Mouse (Mus musculus): ENCODE measurements around the gene Pltp. TPM values are rescaled to one million over a fixed set of nuclear protein-coding genes. Genes with fewer than 3 reads are reported as not detected.

Gene Pltp
- polyA plus RNA-seq (2012; rRNA removed), result 82.0 and 82.9 TPM in 2 replicates

DNA sequence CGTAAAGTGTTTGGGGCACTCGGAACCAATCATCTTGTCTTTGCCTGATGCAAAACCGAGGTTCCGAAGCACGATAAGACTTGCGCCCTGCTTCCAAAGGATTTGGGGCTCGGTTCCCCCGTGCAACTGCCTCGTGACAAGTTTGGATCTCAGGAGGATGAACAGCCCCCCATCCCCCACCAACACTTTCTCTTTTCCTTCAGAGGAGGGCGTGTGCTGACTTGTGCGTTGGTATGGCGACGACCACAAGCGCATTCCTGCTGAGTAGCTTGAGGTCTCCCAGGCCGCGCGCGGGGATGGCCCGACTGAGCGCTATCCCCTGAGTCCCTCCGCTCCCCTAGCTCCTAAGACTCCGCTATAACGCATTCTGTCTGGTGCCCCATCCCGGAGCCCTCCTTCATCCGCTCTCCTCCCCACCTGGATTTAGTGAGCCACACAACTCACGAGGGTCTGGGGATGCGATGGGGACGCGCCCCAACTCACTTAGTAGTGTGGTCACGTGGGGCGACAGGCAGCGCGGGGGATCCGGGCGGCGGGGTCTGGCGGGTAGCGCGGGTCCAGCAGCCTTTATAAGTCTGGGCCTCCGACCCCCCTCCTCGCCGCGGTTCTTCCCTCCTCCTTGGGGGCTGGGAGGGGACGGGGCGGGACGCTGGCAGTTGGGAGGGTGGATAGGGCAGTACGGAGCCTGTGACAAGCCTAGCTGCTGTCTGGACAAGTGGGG lies at the start of gene Pltp:
Gene Pltp (minus strand): TSS at position 611 of the 721 bp plus-strand sequence.

DNA sequence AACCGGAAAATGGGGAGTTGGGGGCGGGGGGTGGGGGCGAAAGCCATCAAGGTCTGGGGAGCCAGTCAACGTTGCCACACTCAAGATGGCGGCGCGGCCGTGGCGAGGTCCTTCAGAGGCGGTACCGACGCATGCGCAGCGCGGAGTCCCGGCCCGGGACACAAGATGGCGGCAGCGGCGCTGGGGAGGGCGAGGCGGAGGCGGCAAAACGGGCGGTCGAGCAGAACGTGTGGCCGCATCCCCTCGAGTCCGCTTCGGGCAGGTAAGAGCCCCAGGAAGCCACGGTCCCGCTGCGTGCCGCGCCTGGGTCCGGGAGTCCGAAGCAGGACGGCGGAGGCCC lies 21.7 kb upstream of the Pltp start, which contains the start of gene Pcif1:
Gene Pcif1 (plus strand): TSS at position 77 of the 340 bp plus-strand sequence.

DNA sequence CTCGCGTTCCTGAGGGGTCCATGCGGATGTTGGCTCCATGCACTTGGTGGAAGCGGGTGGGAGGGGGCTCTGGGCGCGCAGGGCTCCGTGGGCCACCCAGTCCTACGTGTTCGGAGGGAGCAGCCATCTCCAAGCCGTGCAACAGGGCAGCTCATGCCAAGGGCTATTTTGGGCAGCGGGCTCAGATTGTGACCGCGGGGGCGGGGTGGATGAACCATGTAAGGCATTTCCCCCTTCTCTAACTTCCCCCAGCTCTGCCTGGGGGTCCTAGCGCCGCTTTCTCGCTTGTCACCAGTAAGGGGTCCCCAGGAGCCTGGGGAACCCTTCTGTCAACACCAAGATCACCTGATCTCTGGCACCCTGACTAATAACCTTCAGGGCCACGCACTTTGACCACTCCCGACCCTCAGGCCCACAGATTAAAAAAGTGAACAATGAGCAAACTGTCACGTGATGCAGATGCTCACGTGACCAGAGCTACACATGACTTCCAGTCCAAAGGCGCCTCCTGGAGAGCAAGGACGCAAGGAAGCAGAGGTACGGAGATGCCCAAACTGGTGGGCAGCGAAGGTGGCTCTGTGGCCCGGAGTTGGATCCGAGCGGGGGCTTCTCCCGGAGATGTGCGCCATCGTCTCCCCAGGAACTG lies 24.1 kb downstream of the Pltp start, which contains the start of gene Neurl2:
Gene Neurl2 (minus strand): TSS at position 143 of the 646 bp plus-strand sequence.

DNA sequence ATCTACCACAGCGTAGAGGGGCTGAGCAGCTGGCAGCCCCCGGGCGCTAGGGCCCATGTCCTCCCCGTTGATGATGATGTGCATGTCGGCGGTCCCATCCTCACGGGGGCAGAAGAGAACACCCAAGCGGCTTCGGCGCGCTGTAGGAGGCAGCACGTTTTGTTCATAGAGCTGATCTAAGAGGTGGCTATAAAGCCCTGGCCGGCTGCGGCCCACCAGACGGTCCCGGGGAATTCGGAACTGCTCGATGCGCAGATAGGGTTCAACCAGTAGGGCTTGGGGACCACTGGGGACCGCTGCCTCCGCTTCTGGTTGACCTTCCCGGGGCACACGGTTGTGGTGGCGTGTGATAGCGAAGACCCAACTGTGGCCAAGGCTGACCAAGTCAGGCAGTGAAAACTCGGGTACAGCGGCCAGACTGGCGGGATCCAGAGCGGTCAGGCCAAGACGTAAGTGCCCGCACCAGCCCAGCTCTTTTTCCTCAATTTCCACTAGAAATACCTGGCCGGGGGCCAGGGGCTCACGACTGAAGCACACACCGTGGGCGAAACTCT lies 24.7 kb downstream of the Pltp start, which contains the start of gene Ctsa:
Gene Ctsa (plus strand): TSS at position 126 of the 554 bp plus-strand sequence.

DNA sequence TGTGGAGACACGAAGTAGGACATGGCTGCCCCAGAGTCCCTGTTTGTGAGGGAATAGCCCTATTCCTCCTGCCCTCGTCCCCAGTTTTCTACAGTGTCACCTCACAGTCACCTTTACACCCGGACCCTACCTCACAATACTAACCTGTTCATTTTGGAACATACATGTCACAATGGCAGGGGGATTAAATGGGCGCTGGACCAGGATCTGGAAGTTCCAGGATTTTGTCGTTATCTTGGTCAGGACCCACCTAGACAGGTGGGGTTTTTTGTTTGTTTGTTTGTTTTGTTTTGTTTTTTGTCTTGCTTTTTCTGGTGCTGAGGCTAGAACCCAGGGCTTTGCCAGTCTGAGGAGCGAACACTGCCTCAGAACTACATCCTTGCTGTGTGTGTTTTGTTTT lies 29.1 kb downstream of the Pltp start, which contains the start of gene Spata25:
Gene Spata25 (minus strand): TSS at position 101 of the 400 bp plus-strand sequence.

DNA sequence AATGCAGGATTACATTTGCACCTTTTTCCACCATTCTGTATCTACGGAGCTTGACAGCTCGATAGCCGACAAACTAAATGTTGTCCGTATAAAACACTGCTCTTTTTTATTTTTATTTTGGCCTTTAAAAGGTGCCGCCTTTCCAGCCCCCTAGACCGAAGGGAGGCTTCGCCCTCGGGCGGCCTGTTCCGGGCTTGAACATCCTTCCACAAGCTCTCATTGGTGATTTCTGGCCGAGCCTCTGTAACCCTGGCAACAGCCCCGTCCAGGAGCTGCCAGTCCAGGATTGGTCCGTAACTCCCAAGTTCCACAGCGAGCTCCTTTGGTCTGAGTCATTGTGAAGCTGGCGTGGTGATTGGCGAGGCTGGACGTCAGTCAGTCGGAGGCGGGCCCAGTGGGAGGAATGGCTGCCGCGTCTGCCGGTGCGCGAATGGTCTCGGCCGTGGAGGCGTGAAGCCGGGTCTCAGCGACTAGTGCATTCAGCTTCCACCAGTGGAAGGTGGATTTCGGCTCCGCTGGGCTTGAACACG lies 34.8 kb downstream of the Pltp start, which contains the start of gene Zswim1:
Gene Zswim1 (plus strand): TSS at position 51 of the 530 bp plus-strand sequence.

DNA sequence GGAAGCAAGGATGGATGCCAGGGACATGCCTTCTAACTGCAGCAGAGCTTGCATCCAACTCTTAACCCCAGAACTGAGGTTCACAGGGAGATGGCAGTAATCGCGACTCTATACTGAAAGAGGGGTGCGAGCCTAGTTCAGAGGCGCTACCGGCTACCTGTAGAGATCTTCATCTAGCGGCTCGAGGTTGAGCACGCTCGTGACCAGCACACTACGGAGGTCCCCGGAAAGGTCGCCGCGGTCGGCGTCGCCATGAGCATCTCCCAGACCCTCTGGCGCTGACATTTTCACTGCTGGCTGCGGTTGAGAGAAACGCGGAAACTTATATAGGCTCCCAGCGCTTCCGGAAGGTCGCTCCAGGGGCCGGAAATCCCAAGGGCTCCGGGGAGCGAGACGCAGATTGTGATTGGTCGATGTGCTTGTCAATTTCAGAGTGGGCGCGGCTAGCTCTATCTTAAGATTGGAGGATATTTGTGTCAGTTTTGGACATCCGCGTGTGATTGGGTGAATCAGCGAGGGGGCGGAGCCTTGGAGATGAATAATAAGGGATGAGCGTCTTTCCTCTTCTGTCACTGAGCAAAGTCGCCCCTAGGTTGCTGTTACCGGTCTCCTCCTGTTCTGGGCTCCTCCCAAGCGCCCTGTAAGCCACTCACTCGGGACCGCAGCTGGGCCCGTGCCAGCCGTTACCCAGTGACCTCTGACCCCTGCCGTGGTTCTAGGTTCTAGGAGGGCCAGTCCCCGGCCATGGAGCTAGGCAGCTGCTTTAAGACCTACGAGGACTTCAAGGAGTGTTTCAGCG lies 52.8 kb downstream of the Pltp start, which contains the start of the genes Acot8 and Zswim3:
Gene Acot8 (minus strand): TSS at position 350 of the 799 bp plus-strand sequence.
Gene Zswim3 (plus strand): TSS at position 566 of the 799 bp plus-strand sequence.

Other genes starting within 250 kb of the Pltp start
- 0.15 TPM in 1 of 2 replicates, not detected in the other for gene Wfdc6b, start 244.2 kb downstream of the Pltp start, polyA plus RNA-seq (2012; rRNA removed)
- gene Wfdc8, start 244.1 kb downstream of the Pltp start, polyA plus RNA-seq (2012; rRNA removed), result 0.31 and 0.35 TPM in 2 replicates
- 0.13 and 0.16 TPM in 2 replicates for gene Wfdc16, start 218.9 kb downstream of the Pltp start, polyA plus RNA-seq (2012; rRNA removed)
- not detected in 2 replicates for gene Wfdc10, start 201.7 kb downstream of the Pltp start, polyA plus RNA-seq (2012; rRNA removed)
- not detected in 2 replicates for gene Wfdc9, start 201.1 kb downstream of the Pltp start, polyA plus RNA-seq (2012; rRNA removed)
- not detected in 2 replicates for gene Wfdc11, start 183.6 kb downstream of the Pltp start, polyA plus RNA-seq (2012; rRNA removed)
- gene Wfdc13, start 172.6 kb downstream of the Pltp start, polyA plus RNA-seq (2012; rRNA removed), result 0.28 and 0.73 TPM in 2 replicates
- not detected in 2 replicates for gene Spint4, start 159.2 kb downstream of the Pltp start, polyA plus RNA-seq (2012; rRNA removed)
- not detected in 2 replicates for gene Spint5, start 142.4 kb downstream of the Pltp start, polyA plus RNA-seq (2012; rRNA removed)
- 0.28 and 0.84 TPM in 2 replicates for gene Wfdc3, start 111.8 kb downstream of the Pltp start, polyA plus RNA-seq (2012; rRNA removed)
- 60.0 and 89.4 TPM in 2 replicates for gene Dnttip1, start 111.7 kb downstream of the Pltp start, polyA plus RNA-seq (2012; rRNA removed)
- 65.5 and 79.7 TPM in 2 replicates for gene Ube2c, start 87.8 kb downstream of the Pltp start, polyA plus RNA-seq (2012; rRNA removed)
- not detected in 2 replicates for gene Tnnc2, start 77.7 kb downstream of the Pltp start, polyA plus RNA-seq (2012; rRNA removed)
- 34.1 and 41.6 TPM in 2 replicates for gene Snx21, start 71.9 kb downstream of the Pltp start, polyA plus RNA-seq (2012; rRNA removed)
- gene Acot8, start 52.8 kb downstream of the Pltp start, polyA plus RNA-seq (2012; rRNA removed), result 134 and 139 TPM in 2 replicates
- 3.4 and 3.5 TPM in 2 replicates for gene Zswim3, start 52.6 kb downstream of the Pltp start, polyA plus RNA-seq (2012; rRNA removed)
- 10.5 and 11.5 TPM in 2 replicates for gene Zswim1, start 35.0 kb downstream of the Pltp start, polyA plus RNA-seq (2012; rRNA removed)
- gene Spata25, start 29.2 kb downstream of the Pltp start, polyA plus RNA-seq (2012; rRNA removed), result not detected in 2 replicates
- 320 and 357 TPM in 2 replicates for gene Ctsa, start 24.8 kb downstream of the Pltp start, polyA plus RNA-seq (2012; rRNA removed)
- 5.2 and 7.2 TPM in 2 replicates for gene Neurl2, start 24.3 kb downstream of the Pltp start, polyA plus RNA-seq (2012; rRNA removed)
- 29.5 and 36.3 TPM in 2 replicates for gene Pcif1, start 21.6 kb upstream of the Pltp start, polyA plus RNA-seq (2012; rRNA removed)
- gene Zfp335, start 54.0 kb upstream of the Pltp start, polyA plus RNA-seq (2012; rRNA removed), result 34.2 and 35.7 TPM in 2 replicates
- 4.4 and 4.7 TPM in 2 replicates for gene Mmp9, start 83.1 kb upstream of the Pltp start, polyA plus RNA-seq (2012; rRNA removed)
- gene Slc12a5, start 103.1 kb upstream of the Pltp start, polyA plus RNA-seq (2012; rRNA removed), result 0.90 and 1.1 TPM in 2 replicates
- 24.8 and 26.6 TPM in 2 replicates for gene Ncoa5, start 177.2 kb upstream of the Pltp start, polyA plus RNA-seq (2012; rRNA removed)
- gene Cd40, start 197.9 kb upstream of the Pltp start, polyA plus RNA-seq (2012; rRNA removed), result 3.4 and 5.9 TPM in 2 replicates
- not detected in 2 replicates for gene 1700025C18Rik, start 233.0 kb upstream of the Pltp start, polyA plus RNA-seq (2012; rRNA removed)

All from colon, adult 2 months (tissue).